Mouse (Mus musculus): Measurements from ENCODE around the gene Lbr. TPM values are rescaled to one million over a fixed set of nuclear protein-coding genes. Genes with fewer than 3 reads are reported as not detected.
A peak's percentile ranks its signal among the peaks of the same experiment; 100 is the strongest.

Lbr gene
- polyA plus RNA-seq, 1 experiment = 343 TPM

- no peaks in the 10 kb centered on the region for H3K9me3 ChIP-seq (replicated peaks; ENCODE audit: control insufficient read depth, insufficient read depth, low read length, poor library complexity, severe bottlenecking)
- H3K27ac ChIP-seq (ENCODE audit: insufficient read depth, low read length) = no peak overlapping the region
- TF ChIP-seq POLR2A (IDR thresholded peaks at IDR 0.05; ENCODE audit: insufficient read depth, low read length) (no peak), CTCF (IDR thresholded peaks at IDR 0.05; ENCODE audit: low read depth, low read length) (no peak), EP300 (IDR thresholded peaks at IDR 0.05; ENCODE audit: insufficient read depth, low read depth, low read length) (no peak)
- H3K4me3 ChIP-seq (ENCODE audit: low read depth, low read length) = 0 out of 2 replicates have a peak overlapping the region, but pooled peaks have one; percentile 22
- peaks cover 20% of the 10 kb centered on the region for H3K36me3 ChIP-seq (ENCODE audit: control insufficient read depth, insufficient read depth, low read length, poor library complexity, severe bottlenecking)
- no peaks in the 10 kb centered on the region for H3K4me1 ChIP-seq (ENCODE audit: control insufficient read depth, insufficient read depth, low read length)
- no peaks in the 10 kb centered on the region for H3K27me3 ChIP-seq (ENCODE audit: control insufficient read depth, insufficient read depth, low read length, poor library complexity, severe bottlenecking)
- peak overlapping the region; percentile 88; the same call in 1 of the 2 replicates for H3K9ac ChIP-seq (ENCODE audit: low read depth, poor library complexity, severe bottlenecking)
These were observed 3.0 kb downstream of the Lbr start for GRCm38 (mm10) chr1:181839746-181840366.

GRCm38 (mm10) chr1:181838111-181838510 is 4.7 kb downstream of the Lbr start:
- Histone ChIP-seq H3K9ac (ENCODE audit: low read depth, poor library complexity, severe bottlenecking) (no peak overlapping the region), H3K27ac (ENCODE audit: insufficient read depth, low read length) (no peak overlapping the region), H3K9me3 (replicated peaks; ENCODE audit: control insufficient read depth, insufficient read depth, low read length, poor library complexity, severe bottlenecking) (no peaks in the 10 kb centered on the region), H3K4me1 (ENCODE audit: control insufficient read depth, insufficient read depth, low read length) (no peaks in the 10 kb centered on the region), H3K4me3 (ENCODE audit: low read depth, low read length) (no peak overlapping the region), H3K36me3 (ENCODE audit: control insufficient read depth, insufficient read depth, low read length, poor library complexity, severe bottlenecking) (peaks cover 34% of the 10 kb centered on the region), H3K27me3 (ENCODE audit: control insufficient read depth, insufficient read depth, low read length, poor library complexity, severe bottlenecking) (no peaks in the 10 kb centered on the region)
- no peak for TF ChIP-seq EP300 (IDR thresholded peaks at IDR 0.05; ENCODE audit: insufficient read depth, low read depth, low read length)

GRCm38 (mm10) chr1:181833143-181833542 is 9.7 kb downstream of the Lbr start:
- TF ChIP-seq CTCF (IDR thresholded peaks at IDR 0.05; ENCODE audit: low read depth, low read length) (no peak), EP300 (IDR thresholded peaks at IDR 0.05; ENCODE audit: insufficient read depth, low read depth, low read length) (no peak), POLR2A (IDR thresholded peaks at IDR 0.05; ENCODE audit: insufficient read depth, low read length) (no peak)
- Histone ChIP-seq H3K27me3 (ENCODE audit: control insufficient read depth, insufficient read depth, low read length, poor library complexity, severe bottlenecking) (no peaks in the 10 kb centered on the region), H3K4me3 (ENCODE audit: low read depth, low read length) (no peak overlapping the region), H3K9ac (ENCODE audit: low read depth, poor library complexity, severe bottlenecking) (no peak overlapping the region), H3K4me1 (ENCODE audit: control insufficient read depth, insufficient read depth, low read length) (no peaks in the 10 kb centered on the region), H3K36me3 (ENCODE audit: control insufficient read depth, insufficient read depth, low read length, poor library complexity, severe bottlenecking) (peaks cover 70% of the 10 kb centered on the region), H3K27ac (ENCODE audit: insufficient read depth, low read length) (no peak overlapping the region), H3K9me3 (replicated peaks; ENCODE audit: control insufficient read depth, insufficient read depth, low read length, poor library complexity, severe bottlenecking) (no peaks in the 10 kb centered on the region)

DNA sequence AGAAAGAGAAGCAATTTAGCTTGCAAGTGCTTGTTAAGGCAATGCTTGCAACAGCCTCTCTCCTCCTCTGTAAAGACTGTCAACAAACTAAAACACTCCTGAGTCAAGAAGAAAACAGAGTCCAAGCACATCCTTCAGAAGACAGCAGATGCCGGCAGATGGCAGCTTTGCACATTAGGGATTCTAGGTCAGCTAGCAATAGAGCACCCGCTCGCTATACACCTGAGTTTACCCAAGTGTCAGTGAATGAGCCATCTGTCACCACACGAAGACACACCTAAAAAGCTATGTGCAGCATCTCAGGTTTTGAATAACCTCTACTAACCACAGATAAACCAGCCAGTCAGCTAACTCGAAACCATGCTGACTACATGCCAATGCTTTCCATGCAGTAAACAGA is 10.1 kb downstream of the Lbr start:
- Histone ChIP-seq H3K36me3 (ENCODE audit: control insufficient read depth, insufficient read depth, low read length, poor library complexity, severe bottlenecking) (peaks cover 74% of the 10 kb centered on the region), H3K9me3 (replicated peaks; ENCODE audit: control insufficient read depth, insufficient read depth, low read length, poor library complexity, severe bottlenecking) (no peaks in the 10 kb centered on the region), H3K27me3 (ENCODE audit: control insufficient read depth, insufficient read depth, low read length, poor library complexity, severe bottlenecking) (no peaks in the 10 kb centered on the region), H3K9ac (ENCODE audit: low read depth, poor library complexity, severe bottlenecking) (no peak overlapping the region), H3K4me3 (ENCODE audit: low read depth, low read length) (no peak overlapping the region), H3K4me1 (ENCODE audit: control insufficient read depth, insufficient read depth, low read length) (no peaks in the 10 kb centered on the region), H3K27ac (ENCODE audit: insufficient read depth, low read length) (no peak overlapping the region)
- TF ChIP-seq EP300 (IDR thresholded peaks at IDR 0.05; ENCODE audit: insufficient read depth, low read depth, low read length) (no peak), CTCF (IDR thresholded peaks at IDR 0.05; ENCODE audit: low read depth, low read length) (no peak), POLR2A (IDR thresholded peaks at IDR 0.05; ENCODE audit: insufficient read depth, low read length) (no peak)

DNA sequence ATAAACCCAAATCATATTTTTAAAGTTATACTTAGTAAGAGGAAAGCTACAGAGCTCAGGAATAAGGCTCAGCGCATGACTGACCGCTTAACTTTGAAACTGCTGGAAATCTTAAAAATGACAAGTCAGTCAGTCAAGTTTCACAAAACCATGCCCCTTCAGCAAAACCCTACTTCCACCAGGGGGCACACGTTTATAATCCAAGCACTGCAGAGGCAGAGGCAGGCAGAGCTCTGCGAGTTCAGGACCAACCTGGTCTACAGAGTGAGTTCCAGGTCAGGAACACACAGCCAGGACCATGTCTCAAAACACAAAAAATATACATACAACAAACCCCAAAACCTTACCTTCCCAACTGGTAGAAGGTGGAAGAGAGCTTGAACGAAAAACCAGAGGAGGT is 14.5 kb downstream of the Lbr start:
- TF ChIP-seq CTCF (IDR thresholded peaks at IDR 0.05; ENCODE audit: low read depth, low read length) (peak; percentile 38), POLR2A (IDR thresholded peaks at IDR 0.05; ENCODE audit: insufficient read depth, low read length) (no peak)
- H3K27me3 ChIP-seq (ENCODE audit: control insufficient read depth, insufficient read depth, low read length, poor library complexity, severe bottlenecking) = no peaks in the 10 kb centered on the region

DNA sequence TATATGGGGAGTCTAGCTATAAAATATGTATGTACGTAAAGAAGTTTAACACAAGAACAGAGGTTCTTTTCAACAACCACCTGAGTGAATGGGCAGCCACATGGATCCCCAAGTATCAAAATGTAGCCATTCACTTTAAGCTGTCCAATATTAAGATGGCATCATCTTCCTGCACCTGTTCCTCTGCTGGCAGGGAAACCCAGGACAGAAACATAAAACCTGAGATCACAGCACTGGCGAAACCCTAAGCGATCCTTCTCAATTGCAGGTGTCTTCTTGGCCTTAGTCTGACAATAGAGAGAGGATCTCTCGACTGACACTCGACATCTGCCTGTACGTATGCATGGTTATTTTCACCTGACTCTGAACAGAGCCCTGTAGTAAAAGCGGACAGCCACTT is 16.1 kb downstream of the Lbr start:
- H3K27me3 ChIP-seq (ENCODE audit: control insufficient read depth, insufficient read depth, low read length, poor library complexity, severe bottlenecking) = no peaks in the 10 kb centered on the region
- H3K9me3 ChIP-seq (replicated peaks; ENCODE audit: control insufficient read depth, insufficient read depth, low read length, poor library complexity, severe bottlenecking) = no peaks in the 10 kb centered on the region
- H3K4me1 ChIP-seq (ENCODE audit: control insufficient read depth, insufficient read depth, low read length) = no peaks in the 10 kb centered on the region
- H3K9ac ChIP-seq (ENCODE audit: low read depth, poor library complexity, severe bottlenecking) = no peak overlapping the region
- TF ChIP-seq EP300 (IDR thresholded peaks at IDR 0.05; ENCODE audit: insufficient read depth, low read depth, low read length) (no peak), CTCF (IDR thresholded peaks at IDR 0.05; ENCODE audit: low read depth, low read length) (no peak), POLR2A (IDR thresholded peaks at IDR 0.05; ENCODE audit: insufficient read depth, low read length) (no peak)
- no peak overlapping the region for H3K27ac ChIP-seq (ENCODE audit: insufficient read depth, low read length)
- no peak overlapping the region for H3K4me3 ChIP-seq (ENCODE audit: low read depth, low read length)
- H3K36me3 ChIP-seq (ENCODE audit: control insufficient read depth, insufficient read depth, low read length, poor library complexity, severe bottlenecking) = peaks cover 67% of the 10 kb centered on the region

More for the DNA sequence above, 14.5 kb downstream of the Lbr start:
- Histone ChIP-seq H3K27ac (ENCODE audit: insufficient read depth, low read length) (no peak overlapping the region), H3K4me1 (ENCODE audit: control insufficient read depth, insufficient read depth, low read length) (no peaks in the 10 kb centered on the region), H3K9ac (ENCODE audit: low read depth, poor library complexity, severe bottlenecking) (no peak overlapping the region), H3K36me3 (ENCODE audit: control insufficient read depth, insufficient read depth, low read length, poor library complexity, severe bottlenecking) (peaks cover 74% of the 10 kb centered on the region), H3K4me3 (ENCODE audit: low read depth, low read length) (no peak overlapping the region), H3K9me3 (replicated peaks; ENCODE audit: control insufficient read depth, insufficient read depth, low read length, poor library complexity, severe bottlenecking) (no peaks in the 10 kb centered on the region)

All from ES-Bruce4 (cell line).